Mouse (Mus musculus) liver, embryonic 12.5 days (tissue): ENCODE measurements at regions not wholly inside any gene's neighbourhood (a gene's known extent, or its start where the extent isn't known, plus 50 kb on each side); places are given as distances from the start of the nearest gene placed in this dataset.

Experiments
- ATAC-seq: fragments of 200-750 bp; cut with Nextera tagmentation; 2 replicates; pipeline ENCODE4 v1.8.0; 2017; ENCODE audit warnings: moderate number of reproducible peaks, mild to moderate bottlenecking, moderate library complexity
- H3K27ac ChIP-seq: fragments of 300-500 bp; sonication (generic); 2 replicates; pipeline ENCODE4 v1.5.1; 2016; ENCODE audit warnings: mild to moderate bottlenecking
- H3K27me3 ChIP-seq: fragments of 300-500 bp; sonication (generic); replicated peaks from 2 replicates; pipeline ENCODE4 v1.6.1; 2016; ENCODE audit warnings: mild to moderate bottlenecking, moderate library complexity
- H3K36me3 ChIP-seq: fragments of 300-500 bp; sonication (generic); 2 replicates; pipeline ENCODE4 v1.6.1; 2016; ENCODE audit warnings: mild to moderate bottlenecking, moderate library complexity
- H3K4me1 ChIP-seq: fragments of 300-500 bp; sonication (generic); 2 replicates; pipeline ENCODE4 v1.6.1; 2016
- H3K4me2 ChIP-seq: fragments of 300-500 bp; sonication (generic); 2 replicates; pipeline ENCODE4 v1.6.1; 2016; ENCODE audit warnings: mild to moderate bottlenecking, moderate library complexity
- H3K4me3 ChIP-seq: fragments of 300-500 bp; sonication (generic); 2 replicates; pipeline ENCODE4 v1.5.1; 2016; ENCODE audit warnings: mild to moderate bottlenecking, moderate library complexity
- H3K9ac ChIP-seq: fragments of 300-500 bp; sonication (generic); 2 replicates; pipeline ENCODE4 v1.6.1; 2016; ENCODE audit warnings: mild to moderate bottlenecking, moderate library complexity
- H3K9me3 ChIP-seq: fragments of 300-500 bp; sonication (generic); replicated peaks from 2 replicates; pipeline ENCODE4 v1.6.1; 2016; ENCODE audit warnings: mild to moderate bottlenecking, moderate library complexity
- WGBS: fragments of 180-500 bp; shearing (Covaris S2); methylation state at CpG from one replicate; pipeline ENCODE4 v1.1.7; 2016; ENCODE audit not compliant: insufficient replicate concordance; 5-methylcytosine and 5-hydroxymethylcytosine counted together

- no peak overlapping the region for H3K9ac ChIP-seq
- no peaks in the 10 kb centered on the region for H3K36me3 ChIP-seq
- no peak overlapping the region for H3K4me3 ChIP-seq
- H3K27me3 ChIP-seq = no peaks in the 10 kb centered on the region
- no peak overlapping the region for H3K4me2 ChIP-seq
- no peaks in the 10 kb centered on the region for H3K9me3 ChIP-seq
- no peak overlapping the region for H3K27ac ChIP-seq
- 0 out of 2 replicates have a peak, but pooled peaks cover 2% of the 10 kb centered on the region for H3K4me1 ChIP-seq
- ATAC-seq = no peak
These were observed 52.4 kb upstream of the Mfge8 start for GRCm38 (mm10) chr7:79201246-79201645.

GRCm38 (mm10) chr7:79202336-79202735 is 53.5 kb upstream of the Mfge8 start:
- 47% methylated on average over 7 of the region's 7 CpGs for WGBS
- Histone ChIP-seq H3K9ac (no peak overlapping the region), H3K36me3 (no peaks in the 10 kb centered on the region), H3K27me3 (no peaks in the 10 kb centered on the region), H3K9me3 (no peaks in the 10 kb centered on the region), H3K4me2 (no peak overlapping the region), H3K4me1 (0 out of 2 replicates have a peak, but pooled peaks cover 2% of the 10 kb centered on the region), H3K27ac (peak overlapping the region; percentile 25; the same call in 1 of the 2 replicates), H3K4me3 (no peak overlapping the region)
- ATAC-seq = no peak

- whole genome bisulfite sequencing = 62% methylated on average over 5 of the region's 5 CpGs
These were observed 54.6 kb upstream of the Mfge8 start for GRCm38 (mm10) chr7:79203481-79203880.

GRCm38 (mm10) chr7:79207140-79207539 is 58.3 kb upstream of the Mfge8 start:
- H3K4me3 ChIP-seq = no peak overlapping the region
- no peaks in the 10 kb centered on the region for H3K9me3 ChIP-seq
- H3K9ac ChIP-seq = no peak overlapping the region
- ATAC-seq = no peak
- H3K27ac ChIP-seq = no peak overlapping the region
- 0 out of 2 replicates have a peak, but pooled peaks cover 10% of the 10 kb centered on the region for H3K4me1 ChIP-seq
- 49% methylated on average over 8 of the region's 8 CpGs for WGBS
- H3K4me2 ChIP-seq = no peak overlapping the region
- peaks cover 24% of the 10 kb centered on the region for H3K27me3 ChIP-seq
- no peaks in the 10 kb centered on the region for H3K36me3 ChIP-seq

More at GRCm38 (mm10) chr7:79203481-79203880, 54.6 kb upstream of the Mfge8 start:
- Histone ChIP-seq H3K27ac (no peak overlapping the region), H3K9ac (no peak overlapping the region), H3K4me3 (no peak overlapping the region), H3K36me3 (no peaks in the 10 kb centered on the region), H3K4me2 (no peak overlapping the region), H3K4me1 (0 out of 2 replicates have a peak, but pooled peaks cover 2% of the 10 kb centered on the region), H3K9me3 (no peaks in the 10 kb centered on the region), H3K27me3 (no peaks in the 10 kb centered on the region)
- ATAC-seq = no peak

GRCm38 (mm10) chr7:79210376-79211215 is 61.7 kb upstream of the Mfge8 start:
- Histone ChIP-seq H3K9me3 (no peaks in the 10 kb centered on the region), H3K27me3 (peaks cover 31% of the 10 kb centered on the region), H3K9ac (no peak overlapping the region), H3K4me1 (0 out of 2 replicates have a peak, but pooled peaks cover 8% of the 10 kb centered on the region), H3K4me3 (no peak overlapping the region), H3K4me2 (no peak overlapping the region), H3K36me3 (no peaks in the 10 kb centered on the region), H3K27ac (no peak overlapping the region)
- 80% methylated on average over 2 of the region's 2 CpGs for WGBS
- no peak for ATAC-seq

- no peaks in the 10 kb centered on the region for H3K36me3 ChIP-seq
- H3K9ac ChIP-seq = no peak overlapping the region
- H3K27me3 ChIP-seq = peaks cover 31% of the 10 kb centered on the region
- peak overlapping the region; percentile 23; the same call in 1 of the 2 replicates for H3K4me2 ChIP-seq
- H3K9me3 ChIP-seq = 0 out of 2 replicates have a peak, but pooled peaks cover 6% of the 10 kb centered on the region
- 14% methylated on average over 9 of the region's 9 CpGs for WGBS
- no peak overlapping the region for H3K4me3 ChIP-seq
- H3K27ac ChIP-seq = no peak overlapping the region; the same call in 1 of the 2 replicates
- ATAC-seq = peak; percentile 42; the same call in 1 of the 2 replicates
- H3K4me1 ChIP-seq = 0 out of 2 replicates have a peak, but pooled peaks cover 8% of the 10 kb centered on the region
These were observed 61.6 kb upstream of the Abhd2 start for GRCm38 (mm10) chr7:79211287-79211976.

- 58% methylated on average over 3 of the region's 3 CpGs for WGBS
- ATAC-seq = no peak
- Histone ChIP-seq H3K36me3 (no peaks in the 10 kb centered on the region), H3K4me2 (no peak overlapping the region), H3K27ac (no peak overlapping the region), H3K4me3 (no peak overlapping the region), H3K9me3 (0 out of 2 replicates have a peak, but pooled peaks cover 12% of the 10 kb centered on the region), H3K27me3 (peaks cover 31% of the 10 kb centered on the region), H3K4me1 (0 out of 2 replicates have a peak, but pooled peaks cover 8% of the 10 kb centered on the region), H3K9ac (no peak overlapping the region)
These were observed 60.8 kb upstream of the Abhd2 start for GRCm38 (mm10) chr7:79212231-79212630.

- H3K27ac ChIP-seq = no peak overlapping the region
- no peak overlapping the region for H3K9ac ChIP-seq
- H3K27me3 ChIP-seq = peaks cover 26% of the 10 kb centered on the region
- 0 out of 2 replicates have a peak, but pooled peaks cover 12% of the 10 kb centered on the region for H3K9me3 ChIP-seq
- WGBS = 69% methylated on average over 5 of the region's 5 CpGs
- H3K36me3 ChIP-seq = no peaks in the 10 kb centered on the region
- H3K4me1 ChIP-seq = 0 out of 2 replicates have a peak, but pooled peaks cover 8% of the 10 kb centered on the region
- H3K4me3 ChIP-seq = no peak overlapping the region
- ATAC-seq = no peak
- H3K4me2 ChIP-seq = no peak overlapping the region
These were observed 58.0 kb upstream of the Abhd2 start for GRCm38 (mm10) chr7:79215001-79215400.

- ATAC-seq = no peak
- no peak overlapping the region for H3K4me3 ChIP-seq
These were observed 55.8 kb upstream of the Abhd2 start for GRCm38 (mm10) chr7:79217232-79217631.

GRCm38 (mm10) chr7:79222626-79223335 is 50.2 kb upstream of the Abhd2 start:
- Histone ChIP-seq H3K36me3 (no peaks in the 10 kb centered on the region), H3K4me3 (no peak overlapping the region), H3K4me1 (no peaks in the 10 kb centered on the region), H3K27ac (no peak overlapping the region), H3K27me3 (no peaks in the 10 kb centered on the region), H3K9ac (no peak overlapping the region), H3K4me2 (no peak overlapping the region), H3K9me3 (no peaks in the 10 kb centered on the region)
- 59% methylated on average over 9 of the region's 9 CpGs for WGBS
- no peak for ATAC-seq

More at GRCm38 (mm10) chr7:79217232-79217631, 55.8 kb upstream of the Abhd2 start:
- no peaks in the 10 kb centered on the region for H3K4me1 ChIP-seq
- 65% methylated on average over 2 of the region's 2 CpGs for WGBS
- no peak overlapping the region for H3K9ac ChIP-seq
- H3K36me3 ChIP-seq = no peaks in the 10 kb centered on the region
- H3K27ac ChIP-seq = no peak overlapping the region
- H3K9me3 ChIP-seq = 0 out of 2 replicates have a peak, but pooled peaks cover 12% of the 10 kb centered on the region
- no peak overlapping the region for H3K4me2 ChIP-seq
- H3K27me3 ChIP-seq = peaks cover 6% of the 10 kb centered on the region; the same call in 1 of the 2 replicates
